Mouse (Mus musculus) limb, embryonic 14.5 days (tissue): ENCODE results near the gene Arhgap44. TPM values are rescaled to one million over a fixed set of nuclear protein-coding genes. Genes with fewer than 3 reads are reported as not detected.

ENCODE experiments used
- ATAC-seq: fragments of 200-750 bp; cut with Nextera tagmentation; 2 replicates; pipeline ENCODE4 v1.8.0; 2017; ENCODE audit warnings: low read depth, moderate number of reproducible peaks, moderate TSS enrichment; ENCODE audit not compliant: low FRiP score
- DNase-seq: peaks from one replicate; pipeline ENCODE4 v3.0.0-alpha.2; 2015; ENCODE audit warnings: low spot score
- H3K27ac ChIP-seq: fragments of 300-500 bp; sonication (generic); replicated peaks from 2 replicates; pipeline ENCODE4 v1.5.1; 2014; ENCODE audit warnings: low read depth, mild to moderate bottlenecking, low read length, moderate library complexity, mixed read lengths
- H3K27me3 ChIP-seq: fragments of 300-500 bp; sonication (generic); 2 replicates; pipeline ENCODE4 v1.6.1; 2014; ENCODE audit warnings: low read length, mixed read lengths; ENCODE audit not compliant: control insufficient read depth, insufficient read depth
- H3K36me3 ChIP-seq: fragments of 300-500 bp; sonication (generic); 2 replicates; pipeline ENCODE4 v1.6.1; 2014; ENCODE audit warnings: mild to moderate bottlenecking, low read length, moderate library complexity, mixed read lengths; ENCODE audit not compliant: control insufficient read depth, insufficient read depth
- H3K4me1 ChIP-seq: fragments of 300-500 bp; sonication (generic); 2 replicates; pipeline ENCODE4 v1.6.1; 2014; ENCODE audit warnings: antibody characterized with exemption, low read length, mixed read lengths; ENCODE audit not compliant: control insufficient read depth, insufficient read depth
- H3K4me2 ChIP-seq: fragments of 300-500 bp; sonication (generic); replicated peaks from 2 replicates; pipeline ENCODE4 v1.6.1; 2014; ENCODE audit warnings: low read depth, mild to moderate bottlenecking, low read length, moderate library complexity; ENCODE audit not compliant: severe bottlenecking
- H3K4me3 ChIP-seq: fragments of 300-500 bp; sonication (generic); replicated peaks from 2 replicates; pipeline ENCODE4 v1.5.1; 2014; ENCODE audit warnings: low read length
- H3K9ac ChIP-seq: fragments of 300-500 bp; sonication (generic); 2 replicates; pipeline ENCODE4 v1.6.1; 2014; ENCODE audit warnings: mild to moderate bottlenecking, low read depth, low read length, moderate library complexity; ENCODE audit not compliant: severe bottlenecking
- H3K9me3 ChIP-seq: fragments of 300-500 bp; sonication (generic); 2 replicates; pipeline ENCODE4 v1.6.1; 2016; ENCODE audit warnings: low read length; ENCODE audit not compliant: control insufficient read depth
- POLR2A ChIP-seq: fragments of 200-500 bp; IDR thresholded peaks from 2 replicates; pipeline ENCODE4 v1.8.0; 2012; ENCODE audit warnings: inconsistent platforms, mild to moderate bottlenecking, moderate library complexity, borderline replicate concordance; ENCODE audit not compliant: insufficient read depth, insufficient read length; ENCODE audit errors: extremely low read depth
- WGBS: fragments of 180-500 bp; shearing (Covaris S2); extraction: QIAGEN DNeasy Blood & Tissue Kit; methylation state at CpG from one replicate; pipeline ENCODE4 v1.1.7; 2014; 5-methylcytosine and 5-hydroxymethylcytosine counted together
- polyA plus RNA-seq, 2 experiments: library from polyadenylated mRNA; depleted of rRNA in 1 of 2; stranded (reverse) in 1 of 2; unstranded in 1 of 2; fragments of >200 nt; fragmentation: Nextera tagmentation in 1 of 2; extraction: Ambion mirVana in 1 of 2; gene quantifications; 2 replicates each; pipeline versions ENCODE4 v1.2.1 to v1.2.3; 2012 to 2014

Arhgap44 gene
- polyA plus RNA-seq, 2 experiments = 5.0 to 6.2 TPM

DNA sequence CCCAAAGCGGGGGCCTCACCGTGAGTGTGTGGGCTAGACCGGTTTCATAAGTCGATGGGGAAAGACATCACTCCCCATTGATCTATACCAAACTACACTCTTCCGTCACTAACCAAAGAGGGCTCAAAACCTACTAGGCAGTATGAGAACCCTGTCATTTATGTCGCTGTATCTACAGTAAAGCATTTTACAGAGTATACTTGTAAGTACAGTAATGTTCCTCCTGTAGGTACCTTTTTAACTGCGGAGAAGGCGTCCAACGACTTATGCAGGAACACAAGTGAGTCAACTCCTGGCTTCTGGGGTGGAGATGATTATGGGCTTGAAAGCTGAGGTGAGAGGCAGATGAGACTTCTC, 183.3 kb downstream of the Arhgap44 start:
- TF ChIP-seq POLR2A = no peak
- peak overlapping the region; percentile 75 for H3K9ac ChIP-seq
- H3K36me3 ChIP-seq = peaks cover 35% of the 10 kb centered on the region
- WGBS = 11% methylated on average over 9 of the region's 9 CpGs
- DNase-seq = no peak
- no peak overlapping the region for H3K27ac ChIP-seq
- ATAC-seq = no peak
- peaks cover 13% of the 10 kb centered on the region for H3K4me1 ChIP-seq
- peak overlapping the region; percentile 96 for H3K4me3 ChIP-seq
- H3K9me3 ChIP-seq = no peaks in the 10 kb centered on the region
- H3K4me2 ChIP-seq = peak overlapping the region; percentile 93
- no peaks in the 10 kb centered on the region for H3K27me3 ChIP-seq

DNA sequence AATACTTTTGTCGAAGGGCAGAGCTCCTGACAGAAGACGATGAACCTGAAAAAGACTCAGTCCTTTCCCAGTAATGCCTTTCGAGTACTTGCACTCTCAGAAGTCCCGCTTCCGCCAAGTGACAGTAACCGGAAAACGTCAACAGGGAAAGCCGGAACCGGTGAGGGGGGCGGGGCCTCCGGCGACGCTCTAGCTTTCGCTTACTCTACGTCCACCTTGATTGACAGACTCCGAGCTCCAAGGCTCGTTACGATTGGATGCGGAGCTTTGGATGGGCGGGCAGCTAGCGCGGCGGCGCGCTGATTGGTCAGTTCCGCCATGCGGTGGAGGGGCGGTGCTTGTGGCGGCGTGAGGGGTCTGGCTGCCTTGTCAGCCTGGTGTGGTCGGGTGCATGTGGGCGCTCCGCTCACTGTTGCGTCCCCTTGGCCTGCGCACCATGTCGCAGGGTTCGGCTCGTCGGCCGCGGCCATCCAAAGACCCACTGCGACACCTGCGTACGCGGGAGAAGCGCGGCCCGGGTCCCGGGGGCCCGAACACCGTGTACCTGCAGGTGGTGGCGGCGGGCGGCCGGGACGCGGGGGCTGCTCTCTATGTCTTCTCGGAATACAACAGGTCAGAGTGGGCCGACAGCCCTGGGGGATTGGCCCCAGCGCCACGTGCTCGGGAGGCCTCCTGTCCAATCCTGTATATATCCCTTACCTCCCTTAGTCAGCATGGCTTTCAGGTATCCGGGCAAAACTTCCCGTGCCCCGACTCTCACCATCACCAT, 183.9 kb downstream of the Arhgap44 start, which contains the start of gene Elac2:
Gene Elac2, plus strand, starts transcription at position 319 of the 769 bp plus-strand sequence.
- peak; percentile 44; the same call in 1 of the 2 replicates for TF ChIP-seq POLR2A
- peak within 1 kb of the TSS; percentile 96 for H3K4me3 ChIP-seq
- H3K9ac ChIP-seq = peak within 1 kb of the TSS; percentile 75
- no peaks in the 10 kb centered on the region for H3K27me3 ChIP-seq
- H3K36me3 ChIP-seq = peaks cover 30% of the 10 kb centered on the region
- WGBS = 1% methylated on average over 46 of the region's 65 CpGs
- peak within 1 kb of the TSS; percentile 93 for H3K4me2 ChIP-seq
- H3K9me3 ChIP-seq = no peaks in the 10 kb centered on the region
- peaks cover 13% of the 10 kb centered on the region for H3K4me1 ChIP-seq
- no peak within 1 kb of the TSS for H3K27ac ChIP-seq
- DNase-seq = peak; percentile 99
- ATAC-seq = peak; percentile 100

DNA sequence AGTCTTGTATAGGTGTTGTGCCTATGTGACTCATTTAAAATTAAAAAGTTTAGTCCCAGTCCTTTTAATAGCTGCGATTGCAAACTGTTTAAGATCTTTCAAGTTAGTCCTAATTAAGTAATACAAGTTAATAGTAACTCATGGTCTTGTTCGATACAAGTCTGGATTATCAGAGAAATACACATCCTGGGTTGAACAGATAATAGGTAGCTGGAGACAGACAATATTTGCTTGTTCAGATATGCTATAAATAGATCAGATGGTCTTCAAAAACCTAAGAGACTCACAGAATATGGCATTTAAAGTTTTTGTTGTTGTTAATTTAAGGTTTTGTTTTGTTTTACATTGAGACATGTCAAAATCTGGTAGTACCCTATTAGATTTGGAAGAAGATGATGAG, 190.3 kb downstream of the Arhgap44 start:
- no peak overlapping the region for H3K4me2 ChIP-seq
- DNase-seq (no peak), ATAC-seq (no peak)
- WGBS = 68% methylated on average over 2 of the region's 2 CpGs
- H3K9ac ChIP-seq = no peak overlapping the region
- no peak overlapping the region for H3K27ac ChIP-seq
- TF ChIP-seq POLR2A = no peak
- no peaks in the 10 kb centered on the region for H3K9me3 ChIP-seq
- no peaks in the 10 kb centered on the region for H3K36me3 ChIP-seq
- H3K4me3 ChIP-seq = no peak overlapping the region
- H3K27me3 ChIP-seq = 0 out of 2 replicates have a peak, but pooled peaks cover 5% of the 10 kb centered on the region
- H3K4me1 ChIP-seq = peaks cover 10% of the 10 kb centered on the region

DNA sequence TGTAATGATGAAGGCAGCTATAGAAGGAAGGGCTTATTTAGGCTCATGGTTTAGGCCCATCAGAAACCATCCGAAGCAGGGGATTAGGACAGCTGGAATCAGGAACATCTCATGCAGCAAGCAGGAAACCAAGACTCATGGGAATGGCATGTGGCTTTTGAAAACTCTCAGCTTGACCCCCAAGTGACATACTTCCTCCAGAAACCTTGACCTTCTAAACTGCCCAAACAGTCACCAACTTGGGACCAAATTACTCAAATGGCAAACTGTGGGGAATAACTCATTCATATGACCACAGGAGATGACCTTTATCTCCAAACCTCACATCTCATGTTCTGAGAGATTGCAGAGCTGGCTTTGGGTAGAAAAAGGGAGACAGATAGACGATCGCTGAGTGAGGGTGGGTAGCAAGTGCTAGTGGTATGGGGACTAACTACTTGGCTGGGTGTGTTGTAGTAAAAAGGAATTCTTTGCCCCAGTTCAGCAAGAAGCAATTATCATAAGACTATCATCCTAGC, 191.2 kb downstream of the Arhgap44 start:
- Histone ChIP-seq H3K4me3 (no peak overlapping the region), H3K36me3 (no peaks in the 10 kb centered on the region), H3K9me3 (no peaks in the 10 kb centered on the region), H3K27me3 (peaks cover 5% of the 10 kb centered on the region; the same call in 1 of the 2 replicates), H3K4me2 (no peak overlapping the region), H3K9ac (no peak overlapping the region), H3K4me1 (peaks cover 10% of the 10 kb centered on the region), H3K27ac (no peak overlapping the region)
- no peak for ATAC-seq
- 68% methylated on average over 3 of the region's 3 CpGs for WGBS
- no peak for TF ChIP-seq POLR2A
- no peak for DNase-seq

DNA sequence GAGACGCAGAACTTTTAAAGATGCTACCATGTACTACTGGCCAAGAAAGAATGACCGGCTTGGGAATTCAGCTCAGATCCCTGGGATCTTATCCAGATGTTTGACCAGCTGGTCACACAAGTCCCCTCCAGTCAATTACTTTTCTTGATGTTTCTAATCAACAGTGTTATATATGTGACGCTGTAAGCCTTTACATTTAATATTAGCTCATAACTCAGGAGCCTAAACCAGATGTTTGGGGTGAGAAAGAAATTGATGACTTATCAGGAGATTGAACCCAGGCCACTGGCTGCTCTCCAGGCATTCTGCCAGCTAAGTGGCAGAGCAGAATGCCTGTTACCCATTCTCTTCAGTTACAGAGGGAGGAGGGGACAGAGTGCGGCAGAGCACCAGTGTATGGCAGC, 193.8 kb downstream of the Arhgap44 start:
- 24% methylated on average over 4 of the region's 4 CpGs for WGBS
- H3K27me3 ChIP-seq = peaks cover 5% of the 10 kb centered on the region; the same call in 1 of the 2 replicates
- H3K27ac ChIP-seq = no peak overlapping the region
- no peak for TF ChIP-seq POLR2A
- DNase-seq (no peak), ATAC-seq (no peak)
- H3K9ac ChIP-seq = no peak overlapping the region
- H3K4me2 ChIP-seq = no peak overlapping the region
- no peaks in the 10 kb centered on the region for H3K36me3 ChIP-seq
- no peaks in the 10 kb centered on the region for H3K9me3 ChIP-seq
- no peak overlapping the region for H3K4me3 ChIP-seq
- peaks cover 10% of the 10 kb centered on the region for H3K4me1 ChIP-seq
